Mouse (Mus musculus): Measurements from ENCODE around the gene Tifab. TPM values are rescaled to one million over a fixed set of nuclear protein-coding genes. Genes with fewer than 3 reads are reported as not detected.
"Not testable (repeated sequence)": the region's sequence is repeated elsewhere in the genome, so short reads cannot be mapped to it uniquely, and the experiment has no call there.

Tifab gene
- polyA plus RNA-seq, 1 experiment: 0.18 TPM

- no peaks in the 10 kb centered on the region for H3K27me3 ChIP-seq (ENCODE audit: control insufficient read depth, insufficient read depth, low read length, poor library complexity, severe bottlenecking)
- H3K9ac ChIP-seq (ENCODE audit: low read depth, poor library complexity, severe bottlenecking): peak overlapping the region; percentile 16
- H3K9me3 ChIP-seq (replicated peaks; ENCODE audit: control insufficient read depth, insufficient read depth, low read length, poor library complexity, severe bottlenecking): 0 out of 2 replicates have a peak, but pooled peaks cover 2% of the 10 kb centered on the region
- no peak for TF ChIP-seq CTCF (IDR thresholded peaks at IDR 0.05; ENCODE audit: low read depth, low read length)
- no peak for TF ChIP-seq POLR2A (IDR thresholded peaks at IDR 0.05; ENCODE audit: insufficient read depth, low read length)
- no peak for TF ChIP-seq EP300 (IDR thresholded peaks at IDR 0.05; ENCODE audit: insufficient read depth, low read depth, low read length)
- H3K27ac ChIP-seq (ENCODE audit: insufficient read depth, low read length): no peak overlapping the region
- no peak overlapping the region for H3K4me3 ChIP-seq (ENCODE audit: low read depth, low read length)
- no peaks in the 10 kb centered on the region for H3K36me3 ChIP-seq (ENCODE audit: control insufficient read depth, insufficient read depth, low read length, poor library complexity, severe bottlenecking)
- H3K4me1 ChIP-seq (ENCODE audit: control insufficient read depth, insufficient read depth, low read length): no peaks in the 10 kb centered on the region
Observed at GRCm38 (mm10) chr13:56208225-56209066, 29.8 kb upstream of the Tifab start.

- Histone ChIP-seq H3K9me3 (replicated peaks; ENCODE audit: control insufficient read depth, insufficient read depth, low read length, poor library complexity, severe bottlenecking) (no peaks in the 10 kb centered on the region; the same call in 1 of the 2 replicates), H3K4me1 (ENCODE audit: control insufficient read depth, insufficient read depth, low read length) (no peaks in the 10 kb centered on the region), H3K36me3 (ENCODE audit: control insufficient read depth, insufficient read depth, low read length, poor library complexity, severe bottlenecking) (no peaks in the 10 kb centered on the region), H3K9ac (ENCODE audit: low read depth, poor library complexity, severe bottlenecking) (no peak overlapping the region), H3K4me3 (ENCODE audit: low read depth, low read length) (no peak overlapping the region), H3K27ac (ENCODE audit: insufficient read depth, low read length) (no peak overlapping the region), H3K27me3 (ENCODE audit: control insufficient read depth, insufficient read depth, low read length, poor library complexity, severe bottlenecking) (no peaks in the 10 kb centered on the region)
- TF ChIP-seq POLR2A (IDR thresholded peaks at IDR 0.05; ENCODE audit: insufficient read depth, low read length) (no peak), EP300 (IDR thresholded peaks at IDR 0.05; ENCODE audit: insufficient read depth, low read depth, low read length) (no peak), CTCF (IDR thresholded peaks at IDR 0.05; ENCODE audit: low read depth, low read length) (no peak)
Observed at GRCm38 (mm10) chr13:56199506-56199905, 20.8 kb upstream of the Tifab start.

DNA sequence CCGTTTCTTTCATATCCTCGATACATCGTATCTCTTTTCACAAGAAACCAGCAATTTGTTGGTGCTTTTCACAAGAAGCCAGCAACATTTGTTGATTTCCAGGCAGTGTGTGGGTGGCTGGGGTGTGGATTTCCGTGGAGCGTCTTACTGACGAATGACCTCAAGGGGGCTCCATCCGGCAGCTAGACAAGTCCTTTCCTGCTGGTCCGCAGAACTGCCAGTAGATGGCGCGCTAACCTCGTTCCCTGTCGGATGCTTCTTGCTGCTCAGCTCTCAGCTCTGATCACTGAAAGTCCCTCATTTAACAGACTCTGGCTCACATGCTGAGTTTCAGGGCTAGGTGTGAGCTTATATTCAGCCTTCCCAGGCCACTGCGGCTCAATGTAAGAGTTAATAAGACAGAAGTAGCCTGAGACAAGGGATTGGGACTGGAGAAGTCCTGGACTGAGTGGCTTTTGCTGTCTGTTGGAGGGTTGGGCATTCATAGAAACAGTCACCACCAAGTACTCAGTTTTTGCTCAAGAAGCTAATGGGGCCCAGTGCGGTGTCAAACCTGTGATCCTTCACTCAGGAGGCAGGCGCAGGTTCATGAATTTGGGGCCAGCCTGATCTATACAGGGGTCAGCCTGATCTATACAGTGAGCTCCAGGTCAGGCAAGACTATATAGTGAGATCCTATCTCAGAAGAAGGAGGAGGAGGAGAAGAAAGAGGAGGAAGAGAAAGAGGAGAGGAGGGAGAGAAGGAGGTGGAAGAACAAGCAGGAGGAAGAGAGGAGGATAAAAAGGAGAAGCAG is 19.0 kb upstream of the Tifab start:
- Histone ChIP-seq H3K36me3 (ENCODE audit: control insufficient read depth, insufficient read depth, low read length, poor library complexity, severe bottlenecking) (no peaks in the 10 kb centered on the region), H3K9ac (ENCODE audit: low read depth, poor library complexity, severe bottlenecking) (no peak overlapping the region), H3K27ac (ENCODE audit: insufficient read depth, low read length) (peak overlapping the region; percentile 48; the same call in 1 of the 2 replicates), H3K27me3 (ENCODE audit: control insufficient read depth, insufficient read depth, low read length, poor library complexity, severe bottlenecking) (no peaks in the 10 kb centered on the region), H3K4me1 (ENCODE audit: control insufficient read depth, insufficient read depth, low read length) (no peaks in the 10 kb centered on the region), H3K9me3 (replicated peaks; ENCODE audit: control insufficient read depth, insufficient read depth, low read length, poor library complexity, severe bottlenecking) (no peaks in the 10 kb centered on the region; the same call in 1 of the 2 replicates), H3K4me3 (ENCODE audit: low read depth, low read length) (no peak overlapping the region)
- no peak for TF ChIP-seq POLR2A (IDR thresholded peaks at IDR 0.05; ENCODE audit: insufficient read depth, low read length)
- TF ChIP-seq CTCF (IDR thresholded peaks at IDR 0.05; ENCODE audit: low read depth, low read length): peak; percentile 100
- 0 out of 2 replicates have a peak, but pooled peaks have one; percentile 51 for TF ChIP-seq EP300 (IDR thresholded peaks at IDR 0.05; ENCODE audit: insufficient read depth, low read depth, low read length)

GRCm38 (mm10) chr13:56197031-56197430 is 18.3 kb upstream of the Tifab start:
- Histone ChIP-seq H3K36me3 (ENCODE audit: control insufficient read depth, insufficient read depth, low read length, poor library complexity, severe bottlenecking) (no peaks in the 10 kb centered on the region), H3K9ac (ENCODE audit: low read depth, poor library complexity, severe bottlenecking) (no peak overlapping the region), H3K27ac (ENCODE audit: insufficient read depth, low read length) (peak overlapping the region; percentile 48; the same call in 1 of the 2 replicates), H3K4me3 (ENCODE audit: low read depth, low read length) (no peak overlapping the region), H3K4me1 (ENCODE audit: control insufficient read depth, insufficient read depth, low read length) (peaks cover 2% of the 10 kb centered on the region), H3K27me3 (ENCODE audit: control insufficient read depth, insufficient read depth, low read length, poor library complexity, severe bottlenecking) (no peaks in the 10 kb centered on the region), H3K9me3 (replicated peaks; ENCODE audit: control insufficient read depth, insufficient read depth, low read length, poor library complexity, severe bottlenecking) (no peaks in the 10 kb centered on the region; the same call in 1 of the 2 replicates)
- TF ChIP-seq CTCF (IDR thresholded peaks at IDR 0.05; ENCODE audit: low read depth, low read length) (no peak), EP300 (IDR thresholded peaks at IDR 0.05; ENCODE audit: insufficient read depth, low read depth, low read length) (no peak), POLR2A (IDR thresholded peaks at IDR 0.05; ENCODE audit: insufficient read depth, low read length) (no peak)

DNA sequence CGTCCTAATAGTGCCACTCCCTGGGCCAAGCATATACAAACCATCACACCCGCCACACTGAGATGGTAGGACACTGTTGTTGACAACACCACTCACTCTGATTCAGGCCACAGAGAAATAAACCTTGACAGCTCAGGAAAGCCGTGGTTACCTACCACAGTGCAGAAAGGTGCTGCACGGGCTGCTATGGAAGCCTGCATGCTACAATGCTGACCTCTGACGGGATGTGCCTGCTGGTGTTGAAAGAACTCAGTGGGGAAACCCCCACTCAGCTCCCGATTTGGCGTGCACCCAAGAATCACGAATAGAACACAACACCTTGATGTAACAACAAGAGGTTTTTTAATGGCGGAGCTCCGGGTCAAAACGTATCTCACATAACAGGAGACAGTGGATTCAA is 17.1 kb upstream of the Tifab start:
- H3K36me3 ChIP-seq (ENCODE audit: control insufficient read depth, insufficient read depth, low read length, poor library complexity, severe bottlenecking); H3K9me3 ChIP-seq (replicated peaks; ENCODE audit: control insufficient read depth, insufficient read depth, low read length, poor library complexity, severe bottlenecking); H3K4me1 ChIP-seq (ENCODE audit: control insufficient read depth, insufficient read depth, low read length); H3K4me3 ChIP-seq (ENCODE audit: low read depth, low read length); H3K9ac ChIP-seq (ENCODE audit: low read depth, poor library complexity, severe bottlenecking); H3K27me3 ChIP-seq (ENCODE audit: control insufficient read depth, insufficient read depth, low read length, poor library complexity, severe bottlenecking): not testable (repeated sequence)
- peak overlapping the region; percentile 68 for H3K27ac ChIP-seq (ENCODE audit: insufficient read depth, low read length)

DNA sequence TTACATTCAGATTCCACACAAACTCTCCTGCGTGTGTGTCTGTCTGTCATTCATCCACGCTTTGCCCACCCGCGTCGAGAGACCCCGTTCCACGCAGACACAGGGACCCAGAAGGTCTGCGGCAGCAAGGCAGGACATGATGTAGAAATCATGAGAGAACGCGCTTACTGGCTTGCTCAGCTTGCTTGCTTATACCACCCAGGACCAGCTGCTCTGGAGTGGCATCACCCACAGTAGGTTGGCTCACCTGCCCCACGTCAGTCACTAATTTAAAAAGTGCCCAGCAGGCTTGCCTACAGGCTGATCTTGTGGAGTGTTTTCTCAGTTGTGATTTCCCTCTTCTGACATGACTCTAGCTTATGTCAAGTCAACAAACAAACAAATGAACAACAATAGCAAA is 15.5 kb upstream of the Tifab start:
- not testable (repeated sequence) for H3K4me3 ChIP-seq (ENCODE audit: low read depth, low read length)

More for the DNA sequence above, 15.5 kb upstream of the Tifab start:
- not testable (repeated sequence) for H3K4me1 ChIP-seq (ENCODE audit: control insufficient read depth, insufficient read depth, low read length); H3K36me3 ChIP-seq (ENCODE audit: control insufficient read depth, insufficient read depth, low read length, poor library complexity, severe bottlenecking); H3K9me3 ChIP-seq (replicated peaks; ENCODE audit: control insufficient read depth, insufficient read depth, low read length, poor library complexity, severe bottlenecking); H3K9ac ChIP-seq (ENCODE audit: low read depth, poor library complexity, severe bottlenecking); H3K27me3 ChIP-seq (ENCODE audit: control insufficient read depth, insufficient read depth, low read length, poor library complexity, severe bottlenecking)
- H3K27ac ChIP-seq (ENCODE audit: insufficient read depth, low read length): peak overlapping the region; percentile 19
